Mouse (Mus musculus) brain, embryonic 14.5 days (tissue): ENCODE results near the gene Guca2b.

Experiments used
- CTCF ChIP-seq: fragments of 200-500 bp; IDR thresholded peaks from 2 replicates; pipeline ENCODE4 v1.5.1; 2012; ENCODE audit warnings: inconsistent platforms, mild to moderate bottlenecking, moderate library complexity, borderline replicate concordance; ENCODE audit not compliant: insufficient read depth, insufficient read length; ENCODE audit errors: extremely low read depth
- POLR2A ChIP-seq: fragments of 200-500 bp; IDR thresholded peaks from 2 replicates; pipeline ENCODE4 v1.6.1; 2012; ENCODE audit warnings: mild to moderate bottlenecking, inconsistent platforms, borderline replicate concordance; ENCODE audit not compliant: poor library complexity, insufficient read depth, insufficient read length, severe bottlenecking; ENCODE audit errors: extremely low read depth

DNA sequence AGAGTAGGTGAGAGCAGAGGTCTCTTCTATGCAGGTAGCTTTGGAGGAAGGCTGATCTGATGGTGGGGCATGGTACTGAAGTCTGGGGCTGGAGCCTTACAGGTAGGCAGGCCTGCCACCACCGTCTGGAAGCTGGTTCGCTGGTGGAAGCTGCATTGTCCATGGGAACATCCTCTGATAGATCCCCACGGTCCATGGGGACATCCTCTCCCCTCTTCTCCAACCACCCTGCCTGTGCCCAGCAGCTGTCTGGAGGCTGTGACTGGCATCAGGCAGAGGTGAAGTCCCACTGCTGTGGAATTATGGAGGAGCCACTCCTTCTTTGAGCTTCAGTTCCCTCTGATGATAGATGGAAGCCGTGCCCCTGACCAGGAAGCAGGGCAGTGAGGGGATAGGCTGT lies 9.8 kb upstream of the Guca2b start:
- TF ChIP-seq POLR2A, result no peak
- no peak for TF ChIP-seq CTCF
